Mouse (Mus musculus) kidney, adult 2 months (tissue): ENCODE data around the gene Gjb5. TPM values are rescaled to one million over a fixed set of nuclear protein-coding genes. Genes with fewer than 3 reads are reported as not detected.

Source experiments
- DNase-seq: peaks from one replicate; pipeline ENCODE4 v3.0.0; 2021
- H3K27ac ChIP-seq: fragments of 200-500 bp; 2 replicates; pipeline ENCODE4 v1.5.1; 2012; ENCODE audit warnings: low read depth, low read length, control low read depth, inconsistent platforms; ENCODE audit not compliant: insufficient read depth
- H3K27me3 ChIP-seq: fragments of 200-500 bp; replicated peaks from 2 replicates; pipeline ENCODE4 v1.6.1; 2012; ENCODE audit warnings: mild to moderate bottlenecking, moderate library complexity, low read length, inconsistent platforms; ENCODE audit not compliant: control insufficient read depth, insufficient read depth
- H3K36me3 ChIP-seq: fragments of 200-500 bp; 2 replicates; pipeline ENCODE4 v1.6.1; 2012; ENCODE audit warnings: mild to moderate bottlenecking, moderate library complexity, low read length, inconsistent platforms; ENCODE audit not compliant: control insufficient read depth, insufficient read depth
- H3K4me1 ChIP-seq: fragments of 200-500 bp; 2 replicates; pipeline ENCODE4 v1.6.1; 2011; ENCODE audit warnings: low read length; ENCODE audit not compliant: control insufficient read depth, insufficient read depth
- H3K4me3 ChIP-seq: fragments of 200-500 bp; 2 replicates; pipeline ENCODE4 v1.5.1; 2011; ENCODE audit warnings: mild to moderate bottlenecking, low read depth, low read length, control low read depth; ENCODE audit not compliant: insufficient read depth
- CTCF ChIP-seq: fragments of 200-500 bp; conservative IDR thresholded peaks from 2 replicates; pipeline ENCODE4 v1.5.1; 2011; ENCODE audit warnings: low read depth, mild to moderate bottlenecking, control low read depth, low read length, moderate library complexity, mixed read lengths; ENCODE audit not compliant: insufficient read depth, insufficient read length
- POLR2A ChIP-seq: fragments of 200-500 bp; IDR thresholded peaks from one replicate; pipeline ENCODE4 v1.6.1; 2011; ENCODE audit warnings: low read depth, low read length, control low read depth
- WGBS: fragments of 180-500 bp; shearing (Covaris S2); methylation state at CpG from one replicate; pipeline ENCODE4 v1.1.7; 2018; 5-methylcytosine and 5-hydroxymethylcytosine counted together
- polyA plus RNA-seq: library from polyadenylated mRNA; depleted of rRNA; stranded (reverse); fragments of >200 nt; gene quantifications from 2 replicates; pipeline ENCODE4 v1.2.3, GENCODE M21; 2012

Gjb5 gene
- polyA plus RNA-seq, 1 experiment = 0.75 TPM

DNA sequence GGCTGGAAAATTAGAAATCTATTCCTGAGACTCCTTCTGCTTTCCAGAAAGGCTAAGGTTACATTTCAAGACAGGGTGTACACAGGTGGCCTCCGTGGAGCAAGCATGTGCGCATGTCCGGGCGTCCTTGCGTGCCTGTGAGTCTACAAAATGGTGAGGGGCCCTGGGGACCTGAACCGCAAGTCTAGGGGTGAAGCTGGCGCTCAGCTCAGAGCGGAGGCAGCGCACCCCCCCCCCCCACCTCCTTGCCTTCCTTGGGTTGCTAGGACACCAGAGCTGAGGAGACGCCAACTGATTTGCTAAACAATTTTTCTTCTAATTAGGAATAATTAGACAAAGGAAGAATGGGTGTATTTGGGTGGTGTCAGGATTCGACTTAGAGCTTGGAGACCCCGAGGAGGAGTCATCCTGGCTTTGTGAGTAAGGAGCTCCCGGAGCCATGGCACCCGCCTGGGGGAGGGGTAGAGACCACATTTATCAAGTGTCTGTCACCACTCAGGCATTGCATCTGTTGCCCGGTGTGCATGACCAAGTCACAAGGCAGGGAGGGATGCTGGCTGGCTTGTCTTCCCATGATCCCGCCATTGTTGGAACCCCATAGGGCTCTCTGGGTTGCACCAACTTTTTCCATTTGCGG lies 17.7 kb upstream of the Gjb5 start:
- TF ChIP-seq POLR2A (no peak), CTCF (no peak)
- Histone ChIP-seq H3K27ac (no peak overlapping the region), H3K4me1 (no peaks in the 10 kb centered on the region), H3K36me3 (no peaks in the 10 kb centered on the region), H3K4me3 (no peak overlapping the region), H3K27me3 (no peaks in the 10 kb centered on the region)
- WGBS = 38% methylated on average over 17 of the region's 17 CpGs
- no peak for DNase-seq

- WGBS = 84% methylated on average over 4 of the region's 4 CpGs
- no peaks in the 10 kb centered on the region for H3K27me3 ChIP-seq
- no peak for TF ChIP-seq CTCF
- TF ChIP-seq POLR2A = no peak
Observed at GRCm38 (mm10) chr4:127374645-127375044, 16.7 kb upstream of the Gjb5 start.

GRCm38 (mm10) chr4:127373491-127373890 lies 15.5 kb upstream of the Gjb5 start:
- no peak overlapping the region for H3K4me3 ChIP-seq
- H3K27me3 ChIP-seq = no peaks in the 10 kb centered on the region
- H3K4me1 ChIP-seq = no peaks in the 10 kb centered on the region
- TF ChIP-seq CTCF = no peak
- TF ChIP-seq POLR2A = no peak
- 34% methylated on average over 8 of the region's 8 CpGs for WGBS
- no peak for DNase-seq
- H3K27ac ChIP-seq = no peak overlapping the region
- H3K36me3 ChIP-seq = no peaks in the 10 kb centered on the region

More at GRCm38 (mm10) chr4:127374645-127375044, 16.7 kb upstream of the Gjb5 start:
- Histone ChIP-seq H3K27ac (no peak overlapping the region), H3K4me3 (no peak overlapping the region), H3K36me3 (no peaks in the 10 kb centered on the region), H3K4me1 (no peaks in the 10 kb centered on the region)
- DNase-seq = no peak

DNA sequence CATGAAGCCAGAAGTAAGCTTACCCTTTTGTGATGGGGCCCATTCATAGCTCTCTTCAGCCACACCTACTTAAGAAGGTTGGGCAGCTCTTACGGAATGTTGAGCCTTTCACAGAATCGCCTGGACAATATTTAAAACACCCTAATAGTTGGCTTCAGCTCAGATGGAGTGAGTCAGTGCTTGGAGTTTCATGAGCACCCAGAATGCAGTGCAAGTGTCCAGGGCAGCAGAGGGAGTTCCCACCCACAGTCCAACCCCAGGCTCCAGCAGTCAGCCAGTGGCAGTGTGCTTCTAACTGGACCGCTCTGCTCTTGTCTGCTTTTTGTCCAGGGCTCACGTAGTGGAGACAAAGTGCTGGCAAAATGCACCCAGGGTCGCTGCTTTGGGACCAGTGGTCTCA lies 13.6 kb upstream of the Gjb5 start:
- 73% methylated on average over 5 of the region's 5 CpGs for WGBS
- Histone ChIP-seq H3K4me1 (no peaks in the 10 kb centered on the region), H3K4me3 (no peak overlapping the region), H3K27me3 (no peaks in the 10 kb centered on the region), H3K27ac (no peak overlapping the region), H3K36me3 (no peaks in the 10 kb centered on the region)
- no peak for TF ChIP-seq POLR2A
- no peak for TF ChIP-seq CTCF
- no peak for DNase-seq

DNA sequence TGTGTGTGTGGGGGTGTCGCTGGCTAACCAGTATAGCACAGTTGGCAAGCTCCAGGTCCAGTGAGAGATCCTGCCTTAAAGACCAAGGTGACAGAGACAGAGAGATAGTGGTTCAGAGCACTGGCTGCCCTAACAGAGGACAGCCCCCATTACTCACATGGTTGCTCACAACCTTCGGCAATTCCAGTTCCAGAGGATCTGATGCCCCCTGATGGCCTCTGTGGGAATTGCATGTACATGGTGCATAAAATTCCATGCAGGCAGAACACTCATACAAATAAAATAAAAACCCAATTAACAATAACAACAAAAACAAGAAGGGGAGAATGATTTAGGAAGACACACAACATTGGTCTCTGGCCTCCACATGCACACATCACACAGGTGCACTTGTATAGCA lies 12.5 kb upstream of the Gjb5 start:
- no peaks in the 10 kb centered on the region for H3K36me3 ChIP-seq
- no peak overlapping the region for H3K27ac ChIP-seq
- TF ChIP-seq POLR2A = no peak
- peak; percentile 33; the same call in 1 of the 2 replicates for TF ChIP-seq CTCF
- no peak for DNase-seq
- no peak overlapping the region for H3K4me3 ChIP-seq
- WGBS = 54% methylated on average over 2 of the region's 2 CpGs
- no peaks in the 10 kb centered on the region for H3K4me1 ChIP-seq
- no peaks in the 10 kb centered on the region for H3K27me3 ChIP-seq

DNA sequence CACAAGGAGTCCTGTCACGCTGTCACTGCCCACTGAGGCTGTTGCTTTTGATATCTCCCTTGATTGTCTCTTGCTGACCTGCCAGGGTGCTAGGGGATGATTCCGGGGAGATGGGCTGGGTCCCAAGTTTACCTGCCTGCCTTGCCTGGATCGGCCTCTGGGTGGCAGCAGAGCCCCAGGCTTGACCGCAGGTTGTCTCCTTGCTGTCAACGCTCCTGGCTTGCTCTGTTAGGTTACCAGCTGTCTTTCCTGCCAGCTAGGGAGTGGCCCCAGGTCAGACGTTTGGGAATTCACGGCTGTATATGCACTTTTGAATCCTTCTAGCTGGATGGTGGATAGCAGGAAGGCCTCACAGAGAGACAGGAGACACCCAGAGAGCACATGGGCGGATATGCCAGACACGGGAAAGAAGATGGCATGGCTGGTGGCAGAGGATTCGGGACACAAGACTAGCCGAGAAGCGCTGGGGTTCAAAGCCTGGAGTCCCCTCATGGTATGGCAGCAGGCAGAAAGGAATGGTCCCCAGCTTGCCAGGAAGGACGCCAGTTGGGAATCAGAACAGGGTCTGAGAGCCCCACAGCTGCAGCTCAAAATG lies 10.5 kb upstream of the Gjb5 start:
- WGBS = 31% methylated on average over 13 of the region's 13 CpGs
- DNase-seq = peak; percentile 39

GRCm38 (mm10) chr4:127365834-127366233 lies 7.9 kb upstream of the Gjb5 start:
- Histone ChIP-seq H3K4me3 (no peak overlapping the region), H3K4me1 (no peaks in the 10 kb centered on the region), H3K36me3 (no peaks in the 10 kb centered on the region), H3K27me3 (no peaks in the 10 kb centered on the region), H3K27ac (no peak overlapping the region)
- WGBS = 27% methylated on average over 4 of the region's 4 CpGs
- DNase-seq = no peak
- TF ChIP-seq CTCF = no peak
- TF ChIP-seq POLR2A = no peak

More for the DNA sequence above, 10.5 kb upstream of the Gjb5 start:
- H3K27me3 ChIP-seq = no peaks in the 10 kb centered on the region
- no peak overlapping the region for H3K4me3 ChIP-seq
- no peak overlapping the region for H3K27ac ChIP-seq
- TF ChIP-seq POLR2A = no peak
- TF ChIP-seq CTCF = peak; percentile 96
- H3K4me1 ChIP-seq = no peaks in the 10 kb centered on the region
- H3K36me3 ChIP-seq = no peaks in the 10 kb centered on the region
